ENCODE assay signal across 8 mouse cellular contexts in the genomic region with DNA sequence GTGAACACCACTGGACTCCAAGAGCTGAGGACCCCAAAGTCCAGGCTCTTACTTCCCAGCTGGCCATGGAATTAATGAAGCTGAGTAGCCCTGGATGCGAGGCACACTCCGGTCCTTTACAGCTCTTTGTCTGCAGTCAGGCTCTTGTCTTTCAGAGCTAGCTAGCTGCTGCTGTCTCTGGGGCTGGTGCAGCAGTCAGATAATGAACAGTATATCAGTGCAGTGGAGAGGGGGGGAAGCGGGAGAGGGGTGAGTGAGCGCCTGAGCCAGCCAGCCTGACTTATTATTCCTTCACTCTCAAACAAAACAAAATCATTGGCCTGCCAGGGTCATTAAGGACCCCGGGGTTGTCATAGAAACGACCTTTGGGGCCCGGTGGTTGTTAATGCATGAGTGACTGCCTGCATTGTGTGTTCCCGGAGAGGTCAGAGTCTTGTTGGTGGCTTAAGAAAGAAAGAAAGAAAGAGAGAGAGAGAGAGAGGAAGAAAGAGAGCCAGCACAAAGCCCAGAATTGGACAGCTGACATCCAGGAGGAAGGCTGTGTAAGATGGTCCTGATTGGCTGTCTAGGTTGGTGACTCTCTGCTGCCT.
DNase-seq lines count a peak whose midpoint lies in the region; ATAC-seq lines count a peak whose summit lies in the region.

No protein-coding gene starts in this region.

- peak overlapping the region; percentile 67 for H3K9ac ChIP-seq in forebrain, embryonic 14.5 days (ENCODE audit: low read length)

- peak; percentile 96 for ATAC-seq in forebrain, embryonic 14.5 days

- peak overlapping the region; percentile 47 for H3K4me2 ChIP-seq in forebrain, embryonic 14.5 days (ENCODE audit: low read length)

- H3K27me3 ChIP-seq in heart, embryonic 10.5 days (ENCODE audit: insufficient read depth, poor library complexity, severe bottlenecking), result no peaks in the 10 kb centered on the region
- H3K27me3 ChIP-seq in forebrain, embryonic 14.5 days (replicated peaks; ENCODE audit: control insufficient read depth, insufficient read depth, low read length), result no peaks in the 10 kb centered on the region

- no peaks in the 10 kb centered on the region for H3K36me3 ChIP-seq in heart, embryonic 10.5 days
- H3K36me3 ChIP-seq in forebrain, embryonic 14.5 days (ENCODE audit: control insufficient read depth, insufficient read depth, low read length), result no peaks in the 10 kb centered on the region

- H3K4me1 ChIP-seq in heart, embryonic 10.5 days, result peaks cover 46% of the 10 kb centered on the region
- H3K4me1 ChIP-seq in forebrain, embryonic 14.5 days (ENCODE audit: control insufficient read depth, insufficient read depth, low read length), result peaks cover 24% of the 10 kb centered on the region

- DNase-seq in heart, embryonic 10.5 days (ENCODE audit: low spot score), result peak; percentile 78
- DNase-seq in heart, adult 8-10 months (ENCODE audit: low spot score), result no peak
- DNase-seq in MN1 (ENCODE audit: low spot score), result peak; percentile 67
- DNase-seq in forebrain, embryonic 14.5 days (ENCODE audit: low spot score), result peak; percentile 92
- DNase-seq in kidney, postnatal 14 days, result peak; percentile 92
- DNase-seq in mesoderm, embryonic 11.5 days (ENCODE audit: low read depth, low spot score), result peak; percentile 94
- peak; percentile 87 for DNase-seq in yolk sac, embryonic 10.5 days (ENCODE audit: low spot score)
- DNase-seq in gastrocnemius, postnatal 25 days, result no peak

- peak overlapping the region; percentile 89 for H3K27ac ChIP-seq in heart, embryonic 10.5 days
- H3K27ac ChIP-seq in forebrain, embryonic 14.5 days (ENCODE audit: low read depth, low read length), result peak overlapping the region; percentile 98

- 7% methylated on average over 8 of the region's 8 CpGs for WGBS in heart, embryonic 10.5 days
- WGBS in forebrain, embryonic 14.5 days, result 3% methylated on average over 8 of the region's 8 CpGs

- H3K9me3 ChIP-seq in heart, embryonic 10.5 days, result no peaks in the 10 kb centered on the region
- H3K9me3 ChIP-seq in forebrain, embryonic 14.5 days (replicated peaks; ENCODE audit: control insufficient read depth, low read length), result no peaks in the 10 kb centered on the region

- H3K4me3 ChIP-seq in heart, embryonic 10.5 days, result peak overlapping the region; percentile 28
- H3K4me3 ChIP-seq in forebrain, embryonic 14.5 days (ENCODE audit: low read depth, low read length), result peak overlapping the region; percentile 10; the same call in 1 of the 2 replicates

Comparison
In these comparisons a context has a peak if more than half of its experiments do, and no peak if none do; other contexts are left out.
1. DNase-seq: peak in heart, embryonic 10.5 days (single experiment), MN1 (single experiment), forebrain, embryonic 14.5 days (single experiment), kidney, postnatal 14 days (single experiment), mesoderm, embryonic 11.5 days (single experiment) and yolk sac, embryonic 10.5 days (single experiment); none in heart, adult 8-10 months (single experiment) and gastrocnemius, postnatal 25 days (single experiment).